Mouse (Mus musculus) ovary, postnatal 36 days (tissue): ENCODE data around the gene U90926.
A peak's percentile ranks its signal among the peaks of the same experiment; 100 is the strongest.

Source experiments
- DNase-seq: peaks from one replicate; pipeline ENCODE4 v3.0.0; 2022; ENCODE audit warnings: low spot score, mixed read lengths

Gene U90926

GRCm38 (mm10) chr5:92218915-92219793, 3.9 kb upstream of the U90926 start:
- no peak for DNase-seq

- no peak for DNase-seq
Observed at GRCm38 (mm10) chr5:92212231-92212630, 3.0 kb downstream of the U90926 start.

- no peak for DNase-seq
Observed at GRCm38 (mm10) chr5:92210205-92210604, 5.0 kb downstream of the U90926 start.

GRCm38 (mm10) chr5:92206121-92206520, 9.1 kb downstream of the U90926 start:
- no peak for DNase-seq

GRCm38 (mm10) chr5:92205706-92206105, 9.5 kb downstream of the U90926 start:
- DNase-seq: no peak

- DNase-seq: no peak
Observed at GRCm38 (mm10) chr5:92205184-92205583, 10.0 kb downstream of the U90926 start.

GRCm38 (mm10) chr5:92204162-92205036, 10.8 kb downstream of the U90926 start:
- no peak for DNase-seq

- DNase-seq: no peak
Observed at GRCm38 (mm10) chr5:92198266-92198665, 16.9 kb downstream of the U90926 start.

- peak; percentile 50 for DNase-seq
Observed at GRCm38 (mm10) chr5:92196895-92197811, 18.1 kb downstream of the U90926 start.

- DNase-seq: peak; percentile 48
Observed at GRCm38 (mm10) chr5:92195716-92196115, 19.5 kb downstream of the U90926 start.

- no peak for DNase-seq
Observed at GRCm38 (mm10) chr5:92188881-92189483, 26.2 kb downstream of the U90926 start.

- no peak for DNase-seq
Observed at GRCm38 (mm10) chr5:92183071-92183830, 32.0 kb downstream of the U90926 start.

- no peak for DNase-seq
Observed at GRCm38 (mm10) chr5:92165976-92166375, 49.2 kb downstream of the U90926 start.
